Mouse (Mus musculus): ENCODE data around the gene Mgll. TPM values are rescaled to one million over a fixed set of nuclear protein-coding genes. Genes with fewer than 3 reads are reported as not detected.

Mgll gene
- polyA plus RNA-seq, 1 experiment from 2014 or later, result 4.4 TPM

DNA sequence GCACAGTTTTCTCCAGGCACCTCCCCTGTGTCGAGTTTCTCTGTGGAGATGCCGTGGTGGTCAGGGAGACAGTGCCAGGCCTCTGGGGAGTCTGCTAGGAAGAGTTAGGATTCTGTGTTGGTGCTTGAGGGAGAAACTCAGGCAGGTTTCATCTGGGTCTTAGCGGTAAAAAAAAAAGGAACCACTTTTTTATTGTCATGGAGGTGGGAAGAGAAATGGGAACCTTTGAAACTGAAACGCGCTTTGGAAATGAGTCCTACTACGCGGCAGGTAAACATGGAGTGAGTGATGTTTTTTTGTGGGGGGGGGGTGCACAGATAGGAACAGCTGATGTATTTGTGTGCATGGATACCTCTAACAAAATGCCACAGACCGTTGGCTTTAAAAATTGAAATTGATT, 12.1 kb downstream of the Mgll start:
- DNase-seq (ENCODE audit: low spot score) (no peak), ATAC-seq (replicated peaks; ENCODE audit: low FRiP score) (no peak)
- no peaks in the 10 kb centered on the region for H3K9me3 ChIP-seq (ENCODE audit: control insufficient read depth, low read length)
- no peak overlapping the region for H3K4me2 ChIP-seq (ENCODE audit: low read depth, low read length, severe bottlenecking)
- WGBS, result 91% methylated on average over 8 of the region's 8 CpGs
- H3K27ac ChIP-seq (ENCODE audit: low read depth, low read length), result no peak overlapping the region
- no peak overlapping the region for H3K4me3 ChIP-seq (ENCODE audit: low read depth, low read length)
- no peaks in the 10 kb centered on the region for H3K36me3 ChIP-seq (ENCODE audit: control insufficient read depth, insufficient read depth, low read length)
- H3K9ac ChIP-seq (ENCODE audit: low read length), result no peak overlapping the region
- H3K27me3 ChIP-seq (ENCODE audit: control insufficient read depth, insufficient read depth, low read length), result no peaks in the 10 kb centered on the region
- no peaks in the 10 kb centered on the region for H3K4me1 ChIP-seq (replicated peaks; ENCODE audit: control insufficient read depth, insufficient read depth, low read length)

DNA sequence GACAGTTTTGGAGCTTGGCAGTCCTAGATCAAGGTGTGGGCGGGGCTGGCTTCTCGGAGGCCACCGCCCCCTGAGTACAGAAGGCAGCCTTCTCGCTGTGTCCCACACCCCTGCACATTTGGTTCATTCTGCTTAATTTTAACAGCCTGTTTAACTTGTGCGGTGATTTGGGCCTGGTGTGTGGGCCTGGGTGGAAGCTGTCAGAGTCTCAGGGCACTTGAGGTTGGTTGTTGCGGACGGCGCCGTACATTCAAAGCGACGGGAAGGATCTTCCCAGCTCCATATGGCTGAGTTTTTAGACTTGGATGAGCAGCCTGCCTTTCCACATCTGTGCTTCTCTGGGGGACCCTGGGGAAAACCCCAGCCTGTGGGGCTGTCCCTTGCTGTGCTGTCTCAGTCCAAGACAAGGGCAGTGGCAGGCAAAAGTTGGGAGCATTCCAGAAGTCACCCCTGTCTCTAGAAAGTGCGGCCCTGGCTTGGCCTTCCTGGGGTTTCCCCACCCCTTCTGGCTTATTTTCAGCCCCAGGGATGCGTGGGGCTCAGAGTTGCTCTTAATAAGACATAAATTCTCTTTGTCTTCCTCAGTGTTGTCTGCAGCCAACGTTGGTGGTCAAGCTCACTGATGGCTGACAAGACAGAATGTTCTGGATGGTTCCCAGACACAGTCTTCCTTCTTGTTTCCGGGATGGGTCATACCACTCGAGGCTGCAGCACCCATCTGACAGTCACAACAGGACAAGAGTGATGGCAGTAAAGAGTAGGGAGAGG, 12.7 kb downstream of the Mgll start:
- WGBS, result 90% methylated on average over 16 of the region's 16 CpGs
- no peak overlapping the region for H3K27ac ChIP-seq (ENCODE audit: low read depth, low read length)
- no peak for ATAC-seq (replicated peaks; ENCODE audit: low FRiP score)

DNA sequence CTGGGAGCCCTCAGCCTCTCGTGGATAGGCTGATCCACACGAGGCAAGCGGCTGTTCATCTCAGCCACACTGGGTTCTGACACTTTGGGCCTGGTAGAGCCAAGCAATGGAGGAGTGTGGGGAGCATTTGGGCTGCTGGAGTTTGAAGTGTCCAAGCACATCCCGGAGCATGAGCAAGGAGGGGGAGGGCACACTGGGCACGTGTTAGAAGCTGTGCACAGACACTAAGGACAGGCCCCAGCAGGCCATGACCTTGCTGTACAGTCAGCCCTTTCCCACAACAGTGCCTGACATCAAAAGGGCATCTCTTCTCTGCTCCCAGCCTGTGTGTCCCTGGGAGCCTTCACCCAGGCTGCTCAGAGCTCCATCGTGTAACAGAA, 13.3 kb downstream of the Mgll start:
- Histone ChIP-seq H3K27me3 (ENCODE audit: control insufficient read depth, insufficient read depth, low read length) (no peaks in the 10 kb centered on the region), H3K27ac (ENCODE audit: low read depth, low read length) (no peak overlapping the region), H3K9ac (ENCODE audit: low read length) (no peak overlapping the region), H3K4me3 (ENCODE audit: low read depth, low read length) (no peak overlapping the region), H3K4me2 (ENCODE audit: low read depth, low read length, severe bottlenecking) (no peak overlapping the region), H3K36me3 (ENCODE audit: control insufficient read depth, insufficient read depth, low read length) (no peaks in the 10 kb centered on the region), H3K9me3 (ENCODE audit: control insufficient read depth, low read length) (no peaks in the 10 kb centered on the region), H3K4me1 (replicated peaks; ENCODE audit: control insufficient read depth, insufficient read depth, low read length) (no peaks in the 10 kb centered on the region)
- no peak for ATAC-seq (replicated peaks; ENCODE audit: low FRiP score)
- no peak for DNase-seq (ENCODE audit: low spot score)
- WGBS, result 88% methylated on average over 6 of the region's 6 CpGs

More for the DNA sequence above, 12.7 kb downstream of the Mgll start:
- Histone ChIP-seq H3K9me3 (ENCODE audit: control insufficient read depth, low read length) (no peaks in the 10 kb centered on the region), H3K4me1 (replicated peaks; ENCODE audit: control insufficient read depth, insufficient read depth, low read length) (no peaks in the 10 kb centered on the region), H3K4me2 (ENCODE audit: low read depth, low read length, severe bottlenecking) (no peak overlapping the region), H3K36me3 (ENCODE audit: control insufficient read depth, insufficient read depth, low read length) (no peaks in the 10 kb centered on the region), H3K27me3 (ENCODE audit: control insufficient read depth, insufficient read depth, low read length) (no peaks in the 10 kb centered on the region), H3K4me3 (ENCODE audit: low read depth, low read length) (no peak overlapping the region), H3K9ac (ENCODE audit: low read length) (no peak overlapping the region)
- no peak for DNase-seq (ENCODE audit: low spot score)

DNA sequence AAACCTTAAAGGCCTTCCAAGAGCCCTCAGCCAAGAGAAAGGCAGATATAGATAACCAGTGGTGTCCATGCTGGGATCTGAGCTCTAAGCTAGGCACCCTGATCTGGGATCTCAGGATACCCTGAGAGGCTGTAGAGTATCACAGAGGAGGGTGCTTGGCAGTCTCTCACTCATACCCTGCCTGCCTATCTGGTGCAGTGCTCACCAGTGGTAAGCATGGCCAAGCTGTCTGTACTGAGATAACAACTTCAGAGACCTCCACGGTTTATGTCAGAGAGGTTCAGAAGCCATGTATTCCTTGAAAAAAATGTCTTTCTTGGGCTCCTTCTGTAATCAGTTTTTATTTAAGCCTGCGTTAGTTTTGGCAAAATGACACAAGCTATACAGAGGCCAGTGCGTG, 16.8 kb downstream of the Mgll start:
- ATAC-seq (replicated peaks; ENCODE audit: low FRiP score) (no peak), DNase-seq (ENCODE audit: low spot score) (no peak)
- H3K4me3 ChIP-seq (ENCODE audit: low read depth, low read length), result no peak overlapping the region
- no peaks in the 10 kb centered on the region for H3K9me3 ChIP-seq (ENCODE audit: control insufficient read depth, low read length)
- no peak overlapping the region for H3K9ac ChIP-seq (ENCODE audit: low read length)
- no peak overlapping the region for H3K4me2 ChIP-seq (ENCODE audit: low read depth, low read length, severe bottlenecking)
- WGBS, result 93% methylated on average over 3 of the region's 3 CpGs
- no peak overlapping the region for H3K27ac ChIP-seq (ENCODE audit: low read depth, low read length)
- no peaks in the 10 kb centered on the region for H3K27me3 ChIP-seq (ENCODE audit: control insufficient read depth, insufficient read depth, low read length)
- no peaks in the 10 kb centered on the region for H3K36me3 ChIP-seq (ENCODE audit: control insufficient read depth, insufficient read depth, low read length)
- no peaks in the 10 kb centered on the region for H3K4me1 ChIP-seq (replicated peaks; ENCODE audit: control insufficient read depth, insufficient read depth, low read length)

DNA sequence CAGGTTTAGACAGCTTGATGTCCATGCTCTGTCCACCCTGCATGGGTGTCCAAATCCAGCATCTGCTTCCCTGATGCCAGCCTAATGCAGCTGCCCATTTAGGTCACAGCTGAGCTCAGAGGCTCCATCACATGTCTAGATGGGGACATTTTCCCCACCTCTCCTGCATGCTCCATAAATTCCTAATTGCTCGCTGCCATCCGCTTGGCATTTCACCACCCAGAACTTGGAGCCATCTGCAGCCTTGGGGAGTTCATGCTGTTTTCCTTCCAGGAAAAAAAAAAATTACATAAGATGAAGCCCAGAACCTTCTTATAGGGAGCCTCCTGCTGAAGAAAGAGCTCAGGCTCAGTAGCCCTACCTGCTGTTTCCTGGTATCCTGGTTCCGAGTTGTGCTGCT, 17.6 kb downstream of the Mgll start:
- H3K9me3 ChIP-seq (ENCODE audit: control insufficient read depth, low read length), result no peaks in the 10 kb centered on the region
- ATAC-seq (replicated peaks; ENCODE audit: low FRiP score) (no peak), DNase-seq (ENCODE audit: low spot score) (no peak)
- H3K4me3 ChIP-seq (ENCODE audit: low read depth, low read length), result no peak overlapping the region
- no peak overlapping the region for H3K27ac ChIP-seq (ENCODE audit: low read depth, low read length)
- H3K27me3 ChIP-seq (ENCODE audit: control insufficient read depth, insufficient read depth, low read length), result no peaks in the 10 kb centered on the region
- no peaks in the 10 kb centered on the region for H3K36me3 ChIP-seq (ENCODE audit: control insufficient read depth, insufficient read depth, low read length)
- no peaks in the 10 kb centered on the region for H3K4me1 ChIP-seq (replicated peaks; ENCODE audit: control insufficient read depth, insufficient read depth, low read length)
- H3K4me2 ChIP-seq (ENCODE audit: low read depth, low read length, severe bottlenecking), result no peak overlapping the region
- 90% methylated on average over 3 of the region's 3 CpGs for WGBS
- H3K9ac ChIP-seq (ENCODE audit: low read length), result no peak overlapping the region

DNA sequence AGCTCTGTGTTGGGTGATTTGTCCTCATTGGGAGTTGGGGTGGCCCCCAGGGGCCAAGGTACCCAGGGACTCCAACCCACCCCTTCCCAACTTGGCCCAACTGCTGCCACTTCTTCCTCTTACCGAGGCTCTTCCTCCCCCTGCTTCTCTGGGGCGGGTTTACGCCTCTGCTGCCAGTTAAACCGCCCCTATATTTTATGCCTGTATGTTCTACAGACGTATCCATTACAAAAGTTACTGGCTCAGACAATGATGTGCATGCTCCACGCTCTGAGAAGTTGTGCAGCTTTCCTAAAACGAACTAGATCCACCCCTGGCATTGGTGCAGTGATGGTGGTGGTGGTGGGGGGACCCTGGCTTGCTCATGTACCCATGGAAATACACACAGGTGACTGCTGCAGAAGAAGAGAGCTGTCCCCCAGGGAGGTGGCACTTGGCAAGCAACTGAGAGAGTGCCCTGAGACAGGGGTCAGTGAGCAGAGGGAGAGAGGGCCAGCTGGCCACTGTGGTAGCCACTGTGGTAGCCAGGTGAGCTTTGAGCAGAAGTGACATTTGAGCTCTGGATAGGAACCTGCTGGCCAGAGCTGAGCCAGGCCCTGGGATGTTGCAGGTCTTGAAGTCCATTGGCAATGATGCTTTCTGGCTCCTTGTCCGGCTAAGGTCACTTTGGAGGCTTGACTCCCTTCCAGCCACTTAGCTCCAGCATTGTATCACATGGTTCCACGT, 18.2 kb downstream of the Mgll start:
- Histone ChIP-seq H3K27ac (ENCODE audit: low read depth, low read length) (no peak overlapping the region), H3K4me2 (ENCODE audit: low read depth, low read length, severe bottlenecking) (no peak overlapping the region), H3K4me3 (ENCODE audit: low read depth, low read length) (no peak overlapping the region), H3K9ac (ENCODE audit: low read length) (no peak overlapping the region), H3K4me1 (replicated peaks; ENCODE audit: control insufficient read depth, insufficient read depth, low read length) (no peaks in the 10 kb centered on the region), H3K9me3 (ENCODE audit: control insufficient read depth, low read length) (no peaks in the 10 kb centered on the region), H3K27me3 (ENCODE audit: control insufficient read depth, insufficient read depth, low read length) (no peaks in the 10 kb centered on the region), H3K36me3 (ENCODE audit: control insufficient read depth, insufficient read depth, low read length) (no peaks in the 10 kb centered on the region)
- WGBS, result 81% methylated on average over 9 of the region's 9 CpGs
- ATAC-seq (replicated peaks; ENCODE audit: low FRiP score) (no peak), DNase-seq (ENCODE audit: low spot score) (no peak)

DNA sequence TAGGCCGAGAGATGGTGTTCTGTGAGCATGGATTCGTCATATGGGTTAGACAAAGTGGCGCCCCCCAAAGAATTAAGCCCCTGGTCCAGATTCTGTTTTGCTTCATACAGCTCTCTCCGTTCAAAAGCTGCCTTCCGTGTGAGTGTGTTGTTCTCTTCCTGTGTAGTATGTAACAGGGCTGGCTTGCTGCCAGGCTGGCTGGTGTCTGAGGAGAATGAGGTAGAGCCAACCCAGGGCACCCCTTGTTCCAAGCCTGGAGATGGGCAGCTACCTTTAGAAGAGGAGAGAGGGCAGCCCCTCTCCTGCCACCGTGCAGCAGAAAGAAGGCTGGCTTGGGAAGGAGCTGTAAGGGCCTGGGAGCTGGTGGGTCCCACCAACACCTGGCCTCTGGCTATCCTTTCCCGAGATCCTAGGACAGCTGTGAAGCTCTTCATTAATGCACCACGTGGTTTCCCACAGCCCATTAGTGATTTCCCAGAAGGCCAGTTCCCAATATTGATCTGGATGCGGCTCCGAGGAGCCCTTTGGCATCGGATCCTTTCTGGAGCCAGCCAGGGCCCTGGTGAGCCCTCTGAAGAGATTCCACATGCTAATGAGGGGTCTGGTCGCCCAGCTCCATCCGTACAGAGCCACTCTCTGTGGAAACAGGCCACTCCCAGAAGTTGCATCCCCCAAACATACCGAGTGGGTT, 19.5 kb downstream of the Mgll start:
- WGBS, result 74% methylated on average over 14 of the region's 14 CpGs
- Histone ChIP-seq H3K4me1 (replicated peaks; ENCODE audit: control insufficient read depth, insufficient read depth, low read length) (no peaks in the 10 kb centered on the region), H3K9me3 (ENCODE audit: control insufficient read depth, low read length) (no peaks in the 10 kb centered on the region), H3K36me3 (ENCODE audit: control insufficient read depth, insufficient read depth, low read length) (no peaks in the 10 kb centered on the region), H3K27me3 (ENCODE audit: control insufficient read depth, insufficient read depth, low read length) (no peaks in the 10 kb centered on the region), H3K27ac (ENCODE audit: low read depth, low read length) (no peak overlapping the region), H3K4me2 (ENCODE audit: low read depth, low read length, severe bottlenecking) (no peak overlapping the region), H3K9ac (ENCODE audit: low read length) (no peak overlapping the region), H3K4me3 (ENCODE audit: low read depth, low read length) (no peak overlapping the region)
- DNase-seq (ENCODE audit: low spot score) (no peak), ATAC-seq (replicated peaks; ENCODE audit: low FRiP score) (no peak)

DNA sequence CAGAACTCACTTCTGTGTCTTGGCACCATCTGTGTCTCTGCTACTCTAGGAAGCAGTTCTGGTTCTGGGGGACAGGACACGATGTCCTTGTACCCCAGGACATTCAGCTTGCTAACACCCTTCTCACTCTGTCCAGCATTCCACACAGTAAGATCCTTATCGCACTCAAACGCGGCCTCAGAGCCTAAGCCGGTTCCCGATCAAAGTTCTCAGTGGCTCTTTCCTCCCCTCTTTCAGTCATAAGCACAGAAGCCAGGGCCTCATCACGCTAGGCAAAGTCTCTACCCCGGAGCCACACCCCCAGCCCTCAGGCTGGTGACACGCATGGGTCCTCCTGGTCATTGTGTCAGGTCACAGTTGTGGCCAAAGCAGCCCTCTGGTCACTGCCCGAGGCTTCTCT, 20.8 kb downstream of the Mgll start:
- ATAC-seq (replicated peaks; ENCODE audit: low FRiP score) (no peak), DNase-seq (ENCODE audit: low spot score) (no peak)
- no peak overlapping the region for H3K4me2 ChIP-seq (ENCODE audit: low read depth, low read length, severe bottlenecking)

More for the DNA sequence above, 20.8 kb downstream of the Mgll start:
- Histone ChIP-seq H3K9me3 (ENCODE audit: control insufficient read depth, low read length) (no peaks in the 10 kb centered on the region), H3K9ac (ENCODE audit: low read length) (no peak overlapping the region), H3K4me1 (replicated peaks; ENCODE audit: control insufficient read depth, insufficient read depth, low read length) (no peaks in the 10 kb centered on the region), H3K27me3 (ENCODE audit: control insufficient read depth, insufficient read depth, low read length) (no peaks in the 10 kb centered on the region), H3K36me3 (ENCODE audit: control insufficient read depth, insufficient read depth, low read length) (no peaks in the 10 kb centered on the region), H3K4me3 (ENCODE audit: low read depth, low read length) (no peak overlapping the region), H3K27ac (ENCODE audit: low read depth, low read length) (no peak overlapping the region)
- 88% methylated on average over 10 of the region's 10 CpGs for WGBS
